Mouse (Mus musculus) cerebellum, adult 2 months (tissue): ENCODE measurements around the gene 4930550C14Rik.

ENCODE experiments used
- CTCF ChIP-seq: fragments of 200-500 bp; IDR thresholded peaks from 2 replicates; pipeline ENCODE4 v1.5.1; 2011; ENCODE audit warnings: low read depth, mild to moderate bottlenecking, control low read depth, low read length, moderate library complexity, borderline replicate concordance; ENCODE audit not compliant: insufficient read depth
- POLR2A ChIP-seq: fragments of 200-500 bp; IDR thresholded peaks from 2 replicates; pipeline ENCODE4 v1.6.1; 2011; ENCODE audit warnings: low read length, control low read depth, borderline replicate concordance; ENCODE audit not compliant: insufficient read depth

GRCm38 (mm10) chr9:53376820-53377219, 25.3 kb upstream of the 4930550C14Rik start:
- TF ChIP-seq CTCF (peak; percentile 41; the same call in 1 of the 2 replicates), POLR2A (no peak)
